Mouse (Mus musculus): ENCODE measurements around the gene Qpctl. TPM values are rescaled to one million over a fixed set of nuclear protein-coding genes. Genes with fewer than 3 reads are reported as not detected.

Gene Qpctl
- polyA plus RNA-seq, 1 experiment, result 16.2 TPM

- Histone ChIP-seq H3K27ac (ENCODE audit: insufficient read depth, low read length) (no peak overlapping the region), H3K4me3 (ENCODE audit: insufficient read depth, low read length) (no peak overlapping the region), H3K4me1 (ENCODE audit: control insufficient read depth, insufficient read depth, low read length) (peaks cover 8% of the 10 kb centered on the region)
- no peak for TF ChIP-seq POLR2A (IDR thresholded peaks at IDR 0.05; ENCODE audit: extremely low read depth, insufficient read depth, low read length)
- TF ChIP-seq CTCF (IDR thresholded peaks at IDR 0.05; ENCODE audit: extremely low read depth, insufficient read depth, low read length), result no peak
These were observed 17.9 kb upstream of the Qpctl start for GRCm38 (mm10) chr7:19166990-19167389.

GRCm38 (mm10) chr7:19165656-19166423 lies 16.7 kb upstream of the Qpctl start, which contains the start of gene Gipr:
Gene Gipr (minus strand): TSS chr7:19166127.
- TF ChIP-seq CTCF (IDR thresholded peaks at IDR 0.05; ENCODE audit: extremely low read depth, insufficient read depth, low read length) (no peak), POLR2A (IDR thresholded peaks at IDR 0.05; ENCODE audit: extremely low read depth, insufficient read depth, low read length) (no peak)
- peaks cover 6% of the 10 kb centered on the region for H3K4me1 ChIP-seq (ENCODE audit: control insufficient read depth, insufficient read depth, low read length)
- H3K4me3 ChIP-seq (ENCODE audit: insufficient read depth, low read length), result no peak within 1 kb of the TSS
- no peak within 1 kb of the TSS for H3K27ac ChIP-seq (ENCODE audit: insufficient read depth, low read length)

GRCm38 (mm10) chr7:19164978-19165377 lies 15.9 kb upstream of the Qpctl start:
- Histone ChIP-seq H3K27ac (ENCODE audit: insufficient read depth, low read length) (no peak overlapping the region), H3K4me3 (ENCODE audit: insufficient read depth, low read length) (no peak overlapping the region), H3K4me1 (ENCODE audit: control insufficient read depth, insufficient read depth, low read length) (peaks cover 4% of the 10 kb centered on the region)
- TF ChIP-seq POLR2A (IDR thresholded peaks at IDR 0.05; ENCODE audit: extremely low read depth, insufficient read depth, low read length) (no peak), CTCF (IDR thresholded peaks at IDR 0.05; ENCODE audit: extremely low read depth, insufficient read depth, low read length) (no peak)

- no peak for TF ChIP-seq CTCF (IDR thresholded peaks at IDR 0.05; ENCODE audit: extremely low read depth, insufficient read depth, low read length)
- no peak for TF ChIP-seq POLR2A (IDR thresholded peaks at IDR 0.05; ENCODE audit: extremely low read depth, insufficient read depth, low read length)
- Histone ChIP-seq H3K4me3 (ENCODE audit: insufficient read depth, low read length) (no peak overlapping the region), H3K4me1 (ENCODE audit: control insufficient read depth, insufficient read depth, low read length) (peaks cover 2% of the 10 kb centered on the region), H3K27ac (ENCODE audit: insufficient read depth, low read length) (no peak overlapping the region)
These were observed 15.1 kb upstream of the Qpctl start for GRCm38 (mm10) chr7:19164189-19164588.

GRCm38 (mm10) chr7:19163752-19164151 lies 14.7 kb upstream of the Qpctl start:
- Histone ChIP-seq H3K4me3 (ENCODE audit: insufficient read depth, low read length) (no peak overlapping the region), H3K27ac (ENCODE audit: insufficient read depth, low read length) (no peak overlapping the region), H3K4me1 (ENCODE audit: control insufficient read depth, insufficient read depth, low read length) (peaks cover 2% of the 10 kb centered on the region)
- no peak for TF ChIP-seq POLR2A (IDR thresholded peaks at IDR 0.05; ENCODE audit: extremely low read depth, insufficient read depth, low read length)
- TF ChIP-seq CTCF (IDR thresholded peaks at IDR 0.05; ENCODE audit: extremely low read depth, insufficient read depth, low read length), result no peak

- no peak overlapping the region for H3K27ac ChIP-seq (ENCODE audit: insufficient read depth, low read length)
- no peak for TF ChIP-seq POLR2A (IDR thresholded peaks at IDR 0.05; ENCODE audit: extremely low read depth, insufficient read depth, low read length)
- TF ChIP-seq CTCF (IDR thresholded peaks at IDR 0.05; ENCODE audit: extremely low read depth, insufficient read depth, low read length), result no peak
- H3K4me3 ChIP-seq (ENCODE audit: insufficient read depth, low read length), result no peak overlapping the region
- H3K4me1 ChIP-seq (ENCODE audit: control insufficient read depth, insufficient read depth, low read length), result peaks cover 2% of the 10 kb centered on the region
These were observed 13.8 kb upstream of the Qpctl start for GRCm38 (mm10) chr7:19162928-19163327.

GRCm38 (mm10) chr7:19160115-19160514 lies 11.0 kb upstream of the Qpctl start:
- TF ChIP-seq CTCF (IDR thresholded peaks at IDR 0.05; ENCODE audit: extremely low read depth, insufficient read depth, low read length) (no peak), POLR2A (IDR thresholded peaks at IDR 0.05; ENCODE audit: extremely low read depth, insufficient read depth, low read length) (no peak)
- Histone ChIP-seq H3K27ac (ENCODE audit: insufficient read depth, low read length) (no peak overlapping the region), H3K4me3 (ENCODE audit: insufficient read depth, low read length) (no peak overlapping the region), H3K4me1 (ENCODE audit: control insufficient read depth, insufficient read depth, low read length) (no peaks in the 10 kb centered on the region; the same call in none of the 2 replicates)

- TF ChIP-seq POLR2A (IDR thresholded peaks at IDR 0.05; ENCODE audit: extremely low read depth, insufficient read depth, low read length) (no peak), CTCF (IDR thresholded peaks at IDR 0.05; ENCODE audit: extremely low read depth, insufficient read depth, low read length) (no peak)
These were observed 10.3 kb upstream of the Qpctl start for GRCm38 (mm10) chr7:19159411-19159810.

GRCm38 (mm10) chr7:19158601-19159000 lies 9.5 kb upstream of the Qpctl start:
- Histone ChIP-seq H3K4me1 (ENCODE audit: control insufficient read depth, insufficient read depth, low read length) (no peaks in the 10 kb centered on the region; the same call in none of the 2 replicates), H3K27ac (ENCODE audit: insufficient read depth, low read length) (no peak overlapping the region), H3K4me3 (ENCODE audit: insufficient read depth, low read length) (no peak overlapping the region)
- TF ChIP-seq POLR2A (IDR thresholded peaks at IDR 0.05; ENCODE audit: extremely low read depth, insufficient read depth, low read length) (no peak), CTCF (IDR thresholded peaks at IDR 0.05; ENCODE audit: extremely low read depth, insufficient read depth, low read length) (no peak)

More at GRCm38 (mm10) chr7:19159411-19159810, 10.3 kb upstream of the Qpctl start:
- Histone ChIP-seq H3K4me1 (ENCODE audit: control insufficient read depth, insufficient read depth, low read length) (no peaks in the 10 kb centered on the region; the same call in none of the 2 replicates), H3K4me3 (ENCODE audit: insufficient read depth, low read length) (no peak overlapping the region), H3K27ac (ENCODE audit: insufficient read depth, low read length) (no peak overlapping the region)
